Mouse (Mus musculus): ENCODE measurements around the gene Epb41.

DNA sequence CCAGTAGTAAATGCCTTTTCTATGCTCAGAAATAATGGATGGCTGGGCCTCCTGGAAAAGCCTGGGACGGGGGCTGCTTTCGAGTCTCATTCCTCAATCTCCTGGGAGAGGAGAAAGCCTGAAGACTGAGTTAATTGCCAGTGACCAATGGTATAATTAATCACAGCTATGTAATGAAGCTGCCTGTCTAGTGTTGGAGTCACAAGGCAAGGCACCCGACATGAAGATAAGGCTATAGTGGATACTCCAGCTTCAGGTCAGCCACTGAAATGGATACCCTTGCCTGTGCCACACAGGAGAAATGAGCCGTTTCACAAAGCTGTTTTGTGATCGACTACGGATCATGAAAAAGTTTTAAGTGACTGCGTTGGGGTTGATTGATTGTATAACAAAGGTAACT is 37.1 kb downstream of the Epb41 start:
- TF ChIP-seq POLR2AphosphoS5 (IDR thresholded peaks at IDR 0.05; ENCODE audit: insufficient replicate concordance, low read depth, low read length) (no peak), TAL1 (conservative IDR thresholded peaks at IDR 0.05; ENCODE audit: low read depth, low read length) (no peak), CTCF (IDR thresholded peaks at IDR 0.05; ENCODE audit: low read depth, low read length) (no peak)
